Mouse (Mus musculus) hematopoietic stem cell, adult 5-6 weeks (primary cell): ENCODE results near the gene Ttc25. TPM values are rescaled to one million over a fixed set of nuclear protein-coding genes. Genes with fewer than 3 reads are reported as not detected.

Source experiments
- ATAC-seq, 2 experiments: fragments of 125-278 bp in 1 of 2; replicated peaks in 1 of 2; 2 replicates each; pipeline ENCODE4 v1.8.0; 2016 to 2017; ENCODE audit warnings: inconsistent platforms in 2 of 2, mild to moderate bottlenecking in 2 of 2, moderate number of reproducible peaks in 2 of 2, low read depth in 1 of 2, moderate TSS enrichment in 1 of 2; ENCODE audit not compliant: low FRiP score in 2 of 2, poor library complexity in 2 of 2, severe bottlenecking in 2 of 2, insufficient read depth in 1 of 2, low TSS enrichment in 1 of 2
- total RNA-seq: library from RNA; stranded (forward); fragments of 172-1452, 232-1000 nt; gene quantifications from 2 replicates; pipeline ENCODE4 v1.2.3, GENCODE M21; 2017

Ttc25 gene
- total RNA-seq: 0.31 TPM in 1 of 2 replicates, not detected in the other

GRCm38 (mm10) chr11:100544832-100545745 is at the start of gene Ttc25:
Gene Ttc25 (plus strand): TSS chr11:100545607.
- ATAC-seq: peak; percentile 96 to 97

- ATAC-seq: no peak
Measured at GRCm38 (mm10) chr11:100500241-100500640, 45.2 kb upstream of the Ttc25 start.

DNA sequence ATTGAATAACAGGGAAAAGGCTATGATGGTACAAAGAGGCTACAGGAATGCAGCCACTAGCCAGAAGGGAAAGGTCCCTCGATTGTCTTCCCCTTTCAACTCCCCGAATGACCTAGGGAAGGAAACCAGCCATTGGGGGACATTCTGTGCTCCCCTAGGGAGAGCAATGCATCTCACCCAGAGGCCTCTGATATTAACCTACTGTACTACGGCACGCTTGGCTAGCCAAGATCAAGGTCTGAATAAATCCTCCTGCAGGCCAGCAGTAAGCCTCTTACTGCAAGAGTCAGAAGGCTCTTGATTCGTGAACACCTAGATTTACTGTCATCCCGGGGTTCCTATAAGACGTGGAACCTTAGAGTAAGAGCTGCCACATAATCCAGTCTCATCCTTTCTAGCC is 44.8 kb upstream of the Ttc25 start:
- ATAC-seq: no peak

DNA sequence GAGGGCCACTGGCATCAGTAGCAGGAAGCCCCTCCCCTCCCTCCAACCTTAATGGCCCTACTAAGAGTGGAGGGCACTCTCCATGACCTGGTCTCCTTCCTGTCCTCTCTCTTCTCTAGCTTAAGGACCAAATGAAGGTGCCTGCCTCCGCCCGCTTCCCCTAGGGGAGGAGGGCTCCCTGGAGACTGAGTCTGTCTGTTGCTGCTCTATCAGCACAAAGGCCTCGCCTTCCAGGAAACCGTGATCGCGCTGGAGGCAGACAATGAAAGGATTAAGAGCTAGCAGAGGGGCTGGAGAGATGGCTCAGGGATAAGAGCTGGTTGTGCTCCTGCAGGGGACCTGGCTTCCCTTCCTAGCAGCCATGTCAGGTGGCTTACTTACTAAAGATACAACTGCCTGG is 44.1 kb upstream of the Ttc25 start:
- ATAC-seq: no peak

GRCm38 (mm10) chr11:100504990-100505660 is 40.3 kb upstream of the Ttc25 start:
- peak in 1 of 2 experiments; percentile 29; a peak in 1 of 4 replicates for ATAC-seq

DNA sequence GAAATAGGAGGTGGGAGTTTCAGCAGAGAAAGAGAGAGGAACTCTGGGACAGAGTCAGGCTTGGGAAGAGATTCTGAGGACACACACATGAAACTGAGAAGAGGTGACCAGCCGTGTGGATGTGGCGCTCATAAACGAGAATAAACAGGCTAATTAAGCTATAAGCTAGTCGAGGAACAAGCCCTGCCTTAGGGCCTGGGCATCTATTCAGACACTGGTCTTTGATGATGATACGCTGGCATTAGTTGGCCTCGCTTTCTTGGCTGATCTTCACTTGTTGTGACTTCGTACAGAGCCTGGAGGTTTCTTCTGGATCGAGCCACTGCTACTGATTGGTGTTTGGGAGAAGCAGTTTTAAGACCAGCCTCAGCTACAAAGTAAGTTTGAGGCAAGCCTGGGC is 39.4 kb upstream of the Ttc25 start:
- no peak for ATAC-seq

DNA sequence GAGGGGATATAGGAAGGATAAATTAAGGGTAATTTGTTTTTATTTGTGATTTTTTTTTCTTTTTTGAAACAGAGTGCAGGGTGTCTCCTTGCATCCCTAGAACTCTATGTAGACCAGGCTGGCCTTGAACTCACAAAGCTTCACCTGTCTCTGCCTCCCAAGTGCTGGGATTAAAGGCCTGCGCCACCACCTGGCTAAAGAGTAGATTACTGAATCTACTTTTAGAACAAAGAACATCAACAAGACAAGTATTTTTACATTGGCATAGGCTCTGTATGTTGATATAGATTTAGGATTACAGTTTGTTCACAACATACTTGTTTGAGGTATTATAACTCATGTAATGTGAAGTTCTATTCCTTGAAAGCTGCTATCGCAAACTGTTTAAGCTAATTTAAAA is 34.9 kb upstream of the Ttc25 start:
- ATAC-seq: no peak

GRCm38 (mm10) chr11:100512384-100512783 is 33.0 kb upstream of the Ttc25 start:
- ATAC-seq: no peak

DNA sequence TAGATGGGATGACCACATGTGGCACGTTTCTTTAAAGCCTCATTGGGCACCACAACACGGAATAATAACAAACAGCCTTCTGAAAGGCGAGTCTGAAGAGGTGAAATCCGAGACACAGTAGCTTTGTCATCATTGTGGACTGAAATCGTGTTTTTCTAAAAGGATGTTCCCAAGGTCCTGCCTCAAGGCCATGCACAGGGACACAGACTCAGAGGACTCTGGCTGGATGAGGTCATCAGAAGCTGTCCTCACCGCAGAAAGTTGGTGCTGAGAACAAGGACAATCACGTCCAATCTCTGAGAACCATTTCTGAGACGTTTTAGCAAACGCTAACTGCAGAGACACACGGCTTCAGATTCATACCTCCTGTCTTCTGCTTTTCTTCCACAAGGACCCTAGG is 31.7 kb upstream of the Ttc25 start:
- no peak for ATAC-seq

- no peak for ATAC-seq
Measured at GRCm38 (mm10) chr11:100515061-100515460, 30.3 kb upstream of the Ttc25 start.

DNA sequence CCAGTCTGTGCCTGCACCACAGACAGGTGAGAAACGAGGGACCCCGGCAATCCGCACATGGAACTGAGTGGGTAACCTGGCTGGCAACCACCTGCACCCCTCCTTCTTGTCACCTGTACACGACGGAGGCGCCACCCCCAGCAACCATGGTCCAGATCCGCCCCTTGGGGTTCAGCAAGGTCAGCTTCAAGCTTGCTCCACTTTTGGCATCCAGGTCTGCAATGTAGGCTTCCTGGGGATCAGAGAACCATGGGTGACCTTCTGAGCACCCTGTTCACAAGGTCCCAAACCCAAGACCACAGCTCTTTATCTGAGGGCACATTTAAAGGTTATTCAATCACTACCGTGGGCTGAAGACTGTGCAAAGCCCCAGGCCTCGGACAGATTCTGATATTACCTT is 29.6 kb upstream of the Ttc25 start:
- ATAC-seq: no peak

DNA sequence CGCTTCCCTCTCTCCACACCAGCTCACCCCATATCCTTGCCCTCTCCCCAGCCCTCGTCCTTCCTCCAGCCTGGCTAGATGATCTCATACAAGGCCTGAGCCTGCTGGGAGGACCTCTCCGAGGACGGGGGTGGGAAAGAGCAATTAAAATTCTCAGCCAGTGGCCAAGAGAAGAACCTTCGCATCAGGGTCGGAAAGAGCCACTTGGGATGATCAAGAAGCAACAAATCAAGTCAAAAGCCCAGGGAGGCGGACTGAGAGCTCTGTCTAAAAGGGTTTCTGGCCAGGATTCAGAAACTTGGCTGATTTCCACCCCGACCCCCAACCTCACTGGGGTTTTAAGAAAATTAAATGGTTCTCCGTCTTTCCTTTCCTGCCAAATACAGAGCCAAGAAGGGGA is 29.1 kb upstream of the Ttc25 start:
- no peak for ATAC-seq

DNA sequence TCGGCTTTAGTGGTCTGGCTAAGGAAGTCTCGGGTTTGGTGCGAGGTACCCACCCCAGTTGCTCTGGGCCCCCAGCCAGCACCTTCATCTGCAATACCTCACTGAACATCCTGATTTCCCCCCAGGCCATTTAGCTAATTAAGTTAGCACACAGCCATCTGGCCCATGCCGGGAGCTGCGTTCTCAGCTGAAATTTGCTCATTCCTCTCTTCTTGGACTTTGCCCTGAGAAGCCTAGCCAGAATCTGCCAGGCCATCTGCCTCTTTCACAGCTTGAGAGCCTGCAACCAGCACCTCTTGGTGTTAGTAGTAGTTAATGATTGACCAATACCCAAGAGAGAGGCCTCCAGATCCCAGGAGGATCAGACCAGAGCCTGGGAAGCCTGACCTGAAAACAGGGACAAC is 27.2 kb upstream of the Ttc25 start:
- no peak for ATAC-seq

DNA sequence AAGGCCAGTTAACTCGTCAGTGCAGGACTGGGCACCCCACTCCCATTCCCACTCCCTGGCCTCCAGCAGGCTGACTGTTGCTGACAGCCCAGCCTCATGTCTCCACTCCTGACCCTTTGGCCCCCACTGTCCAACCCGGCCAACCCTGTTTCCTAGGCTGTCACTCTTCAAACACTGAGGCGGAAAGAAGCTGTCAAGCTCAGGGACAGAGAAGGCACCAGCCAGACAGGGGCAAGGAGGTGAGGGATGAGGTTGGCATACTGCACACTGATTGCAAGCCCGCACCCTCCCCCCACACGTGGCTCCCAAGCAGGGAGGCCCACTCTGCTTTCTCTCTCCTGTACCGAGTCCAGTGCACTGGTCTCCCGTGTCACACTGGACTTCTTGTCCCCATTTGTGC is 26.2 kb upstream of the Ttc25 start:
- no peak for ATAC-seq

- no peak for ATAC-seq
Measured at GRCm38 (mm10) chr11:100520838-100521237, 24.6 kb upstream of the Ttc25 start.

GRCm38 (mm10) chr11:100524358-100524757 is 21.0 kb upstream of the Ttc25 start:
- no peak for ATAC-seq

GRCm38 (mm10) chr11:100524987-100525630 is 20.3 kb upstream of the Ttc25 start:
- no peak for ATAC-seq
